Mouse (Mus musculus): ENCODE data around the gene Fam196b.

Fam196b gene

DNA sequence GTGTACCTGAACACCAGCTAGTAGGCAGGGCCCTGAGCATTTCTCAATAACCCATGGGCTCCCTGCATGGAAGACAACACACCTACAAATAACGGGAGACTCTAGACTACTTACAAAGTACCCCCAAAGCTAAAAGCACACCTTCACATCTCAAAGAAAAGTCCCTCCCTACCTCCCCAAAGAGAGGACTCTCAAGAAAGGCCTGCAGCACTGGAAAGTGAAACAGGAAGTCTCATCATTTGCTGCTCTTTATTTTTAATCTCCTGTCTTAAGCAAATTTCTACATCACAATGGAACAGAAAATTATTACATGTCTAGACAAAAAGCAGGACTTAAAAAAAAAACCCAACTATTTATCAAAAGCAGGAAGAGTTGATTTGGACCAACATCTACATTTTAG lies 90.7 kb downstream of the Fam196b start:
- DNase-seq (ENCODE audit: low spot score in 2 of 2): no peak

DNA sequence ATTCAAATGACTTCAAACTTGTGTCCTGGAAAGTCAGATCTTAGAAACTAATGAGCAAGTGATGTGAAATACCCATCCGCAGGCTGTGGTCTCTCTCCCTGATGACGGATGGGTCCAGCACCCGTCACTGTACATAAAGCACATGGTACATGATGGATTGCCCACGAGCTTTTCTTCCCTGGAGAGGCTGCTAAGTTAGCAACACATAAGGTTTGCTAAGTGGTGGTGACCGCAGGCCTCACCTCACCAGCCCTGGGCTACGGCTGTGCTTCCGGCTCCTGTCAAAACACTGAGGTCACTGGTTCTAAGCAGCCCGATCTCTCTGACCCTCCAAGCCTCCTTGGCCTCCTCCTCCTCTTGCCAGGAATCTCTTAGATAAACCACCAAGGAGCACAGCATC lies 91.7 kb downstream of the Fam196b start:
- no peak for DNase-seq (ENCODE audit: low spot score in 2 of 2)

GRCm38 (mm10) chr11:34406850-34407249 lies 92.2 kb downstream of the Fam196b start:
- DNase-seq (ENCODE audit: low spot score in 2 of 2): no peak

- no peak for DNase-seq (ENCODE audit: low spot score in 2 of 2)
Observed at GRCm38 (mm10) chr11:34415884-34416618, 101.4 kb downstream of the Fam196b start.

GRCm38 (mm10) chr11:34416619-34416979 lies 102.0 kb downstream of the Fam196b start:
- no peak for DNase-seq (ENCODE audit: low spot score in 2 of 2)

DNA sequence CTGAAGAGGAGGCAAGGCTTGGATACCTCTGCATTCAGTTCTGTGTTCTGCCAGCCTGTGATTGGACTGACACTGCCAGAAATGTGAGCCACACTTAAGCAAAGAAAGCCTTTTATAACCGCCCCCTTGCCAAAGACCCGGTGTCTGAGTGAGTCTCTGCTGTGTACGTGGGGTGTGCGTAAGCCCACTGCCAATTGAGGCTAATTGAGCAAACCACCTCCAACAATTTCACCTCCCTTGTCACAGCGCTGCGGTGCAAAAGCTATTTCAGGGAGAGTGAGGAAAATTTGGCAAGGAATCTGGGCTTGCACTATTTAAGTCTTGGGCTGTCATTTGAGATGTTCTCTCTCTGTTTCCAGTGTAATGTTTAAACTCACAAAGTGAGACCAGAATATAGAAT lies 106.4 kb downstream of the Fam196b start:
- DNase-seq (ENCODE audit: low spot score in 2 of 2): peak; percentile 65 to 86

DNA sequence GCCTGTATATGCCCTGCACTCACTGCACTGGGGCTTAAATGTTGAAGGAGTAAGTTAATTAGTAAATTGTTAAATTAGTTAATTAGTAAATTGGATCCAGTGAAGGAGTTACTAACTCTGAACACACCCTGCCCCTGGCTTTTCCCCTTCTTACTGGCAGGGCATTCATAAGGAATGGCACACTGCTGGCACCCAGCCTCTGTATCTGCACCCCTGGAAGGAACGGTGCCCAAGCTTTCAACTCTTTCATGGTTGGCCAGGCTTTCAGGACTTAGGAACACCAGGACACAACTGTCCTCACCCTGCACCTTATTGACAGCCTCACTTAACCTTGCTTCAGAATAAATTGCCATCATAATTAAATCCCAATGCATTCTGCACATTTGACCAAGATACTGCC lies 109.9 kb downstream of the Fam196b start:
- no peak for DNase-seq (ENCODE audit: low spot score in 2 of 2)

DNA sequence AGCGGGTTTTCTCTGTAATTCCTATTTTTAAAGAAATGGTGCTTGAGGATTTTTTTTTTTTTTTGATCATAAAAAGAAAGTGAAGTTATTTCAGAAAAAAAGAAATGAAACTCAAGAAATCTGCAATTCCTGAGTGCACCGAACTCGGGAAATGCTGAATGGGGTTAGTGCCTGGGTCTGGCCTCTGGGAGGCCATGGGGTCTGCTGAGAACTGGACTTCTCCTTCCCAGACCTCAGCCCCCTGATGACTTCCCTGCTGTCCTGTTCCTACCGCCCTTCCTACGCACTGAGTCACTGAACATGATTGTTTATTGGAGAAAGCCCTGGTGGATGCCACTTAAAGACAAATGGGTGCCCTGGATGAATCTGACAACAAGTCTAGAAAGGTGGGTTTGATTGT lies 112.6 kb downstream of the Fam196b start:
- DNase-seq (ENCODE audit: low spot score in 2 of 2): no peak

DNA sequence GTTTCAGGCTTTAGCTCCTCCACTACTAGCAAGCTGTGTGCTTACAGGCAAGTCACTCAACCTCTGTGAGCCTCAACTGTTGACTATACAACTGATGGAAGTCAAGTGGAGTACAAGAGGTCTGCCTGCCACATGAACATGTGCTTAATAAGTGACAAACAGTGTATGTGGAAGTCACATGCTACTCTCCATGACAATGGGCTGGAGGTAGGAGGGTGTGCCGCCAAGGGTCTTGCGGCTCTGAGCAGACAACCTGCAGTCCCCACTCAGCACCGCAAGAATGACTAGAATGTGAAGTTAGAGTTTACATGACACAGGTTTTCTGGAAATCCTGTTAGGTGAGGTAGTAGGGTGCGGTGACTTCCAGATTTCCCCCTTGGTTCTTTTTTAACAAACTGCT lies 116.3 kb downstream of the Fam196b start:
- no peak for DNase-seq (ENCODE audit: low spot score in 2 of 2)

- no peak for DNase-seq (ENCODE audit: low spot score in 2 of 2)
Observed at GRCm38 (mm10) chr11:34431371-34431770, 116.7 kb downstream of the Fam196b start.

GRCm38 (mm10) chr11:34431978-34432377 lies 117.4 kb downstream of the Fam196b start:
- no peak for DNase-seq (ENCODE audit: low spot score in 2 of 2)

DNA sequence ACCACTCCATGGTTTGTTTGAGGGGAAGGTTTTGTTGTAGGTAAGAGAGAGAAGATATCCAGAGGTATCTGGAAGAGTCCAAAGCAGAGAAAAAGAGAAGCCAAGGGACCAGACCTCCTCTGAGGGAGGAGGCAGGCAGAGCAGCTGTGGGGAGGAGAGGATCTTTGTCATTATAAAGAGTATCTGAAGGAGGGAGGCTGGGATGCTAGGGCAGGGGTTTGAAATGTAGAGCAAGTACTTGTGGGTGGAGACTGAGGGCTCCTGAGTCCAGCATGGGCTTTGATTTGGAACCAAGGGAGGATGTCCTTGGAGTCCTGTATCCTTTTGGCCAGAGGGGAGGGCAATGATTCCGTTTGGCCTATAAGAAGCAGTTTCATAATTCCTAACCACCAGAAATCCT lies 122.8 kb downstream of the Fam196b start:
- no peak for DNase-seq (ENCODE audit: low spot score in 2 of 2)

GRCm38 (mm10) chr11:34438429-34438828 lies 123.8 kb downstream of the Fam196b start:
- no peak for DNase-seq (ENCODE audit: low spot score in 2 of 2)

- peak in 1 of 2 experiments; percentile 3 for DNase-seq (ENCODE audit: low spot score in 2 of 2)
Observed at GRCm38 (mm10) chr11:34447891-34448290, 133.3 kb downstream of the Fam196b start.

DNA sequence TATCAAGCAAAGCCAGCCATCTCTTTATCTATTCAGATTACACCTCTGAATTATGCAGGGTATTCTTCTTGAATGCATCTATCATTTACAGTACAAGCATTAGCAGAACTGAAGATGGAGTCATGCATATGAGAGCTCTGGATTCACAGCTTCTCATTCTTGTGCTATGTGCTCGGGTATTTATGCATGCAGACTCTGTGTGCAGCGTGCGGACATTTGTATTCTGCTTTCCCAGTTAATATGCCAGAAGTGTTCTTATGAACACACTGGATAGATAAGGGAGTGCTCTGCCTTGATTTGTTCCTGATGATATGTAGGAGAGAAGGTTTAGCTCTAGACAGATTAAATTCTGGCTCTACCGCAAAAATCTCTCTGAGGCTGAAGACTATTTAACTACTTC lies 135.3 kb downstream of the Fam196b start:
- no peak for DNase-seq (ENCODE audit: low spot score in 2 of 2)

DNA sequence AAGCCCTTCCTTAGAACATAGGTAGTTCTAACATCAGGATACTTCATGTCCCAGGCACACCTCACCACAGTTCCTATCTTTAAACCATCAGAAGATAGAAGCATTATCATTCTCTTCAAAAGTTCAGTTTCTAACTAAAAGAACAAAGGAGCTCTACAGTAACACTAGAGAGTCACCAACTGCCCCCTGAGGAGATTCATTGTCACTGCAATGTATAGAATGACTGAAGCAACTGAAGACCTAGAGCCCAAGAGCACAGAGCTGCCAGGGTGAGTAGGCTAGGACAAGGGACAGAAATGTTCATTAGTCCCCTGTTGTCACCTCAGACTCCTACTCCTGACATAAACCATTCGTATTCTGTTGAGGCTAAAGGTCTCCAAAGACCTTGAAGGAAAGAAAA lies 152.4 kb downstream of the Fam196b start:
- DNase-seq (ENCODE audit: low spot score in 2 of 2): no peak

GRCm38 (mm10) chr11:34468571-34468970 lies 153.9 kb downstream of the Fam196b start:
- DNase-seq (ENCODE audit: low spot score in 2 of 2): no peak

DNA sequence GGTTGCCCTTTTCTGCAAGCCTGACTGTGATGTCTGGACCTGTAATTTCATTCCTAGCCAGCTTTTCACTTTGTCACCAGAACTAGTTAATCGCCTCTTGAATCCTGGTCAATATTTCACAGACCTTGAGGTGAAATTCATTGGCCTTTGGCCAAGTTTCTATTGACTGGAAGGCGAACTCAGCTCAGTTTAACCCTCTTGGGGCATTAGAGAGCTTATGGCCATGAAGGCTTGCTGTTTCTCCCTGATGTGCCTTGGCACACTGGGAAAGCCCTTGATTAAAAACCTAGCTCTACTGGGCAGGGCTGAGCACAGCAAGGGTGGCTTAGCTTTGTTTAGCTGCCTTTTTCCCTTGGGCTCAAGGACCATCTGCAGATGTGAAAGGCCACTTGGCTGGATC lies 155.2 kb downstream of the Fam196b start:
- DNase-seq (ENCODE audit: low spot score in 2 of 2): no peak

All from frontal cortex, postnatal 36 days (tissue).